ENCODE assay signal across 8 mouse cellular contexts in the genomic region with DNA sequence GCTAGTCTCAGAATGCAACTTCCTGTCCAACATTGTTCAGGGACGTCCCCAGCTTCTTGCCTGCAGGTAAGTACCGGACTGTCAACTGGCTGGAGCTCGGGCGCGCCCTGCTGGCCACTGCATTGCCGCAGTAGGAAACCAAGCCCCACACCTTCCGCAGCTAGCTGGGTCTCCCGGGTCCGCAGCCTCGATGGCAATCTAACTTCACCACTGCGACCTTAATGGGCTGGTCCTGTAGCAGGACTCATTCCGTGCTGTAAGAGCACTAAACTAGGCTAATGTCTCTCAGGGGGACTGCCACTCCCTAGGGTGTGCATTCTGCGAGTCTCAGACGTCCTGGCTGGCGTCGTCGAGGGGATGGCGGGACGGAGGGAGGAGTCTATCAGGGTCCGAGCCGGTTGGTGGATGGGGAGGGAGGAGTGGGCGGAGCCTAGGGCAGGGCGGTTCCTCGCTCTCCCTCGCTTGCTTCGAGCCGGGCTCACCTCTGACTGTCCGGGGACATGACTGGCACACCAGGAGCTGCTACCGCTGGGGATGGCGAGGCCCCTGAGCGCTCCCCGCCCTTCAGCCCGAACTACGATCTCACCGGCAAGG. TPM values are rescaled to one million over a fixed set of nuclear protein-coding genes. Genes with fewer than 3 reads are reported as not detected.
DNase-seq lines count a peak whose midpoint lies in the region; ATAC-seq and TF ChIP-seq lines count a peak whose summit lies in the region.

No protein-coding gene starts in this region.

- peak overlapping the region; percentile 56 for H3K9ac ChIP-seq in ES-E14 (ENCODE audit: insufficient read depth, low read depth, low read length, poor library complexity, severe bottlenecking)

- intact Hi-C loops in heart, postnatal 10 days (cut with DNase I) = loop anchor here (1.0 kb wide), 1 partner anchor 70 kb away; no protein-coding TSS in a partner anchor

- in situ Hi-C loops in ES-E14 (cut with MboI; ENCODE audit: low sequenced_read_pairs in 2 of 2, unreplicated experiment in 2 of 2) = loop anchor here in 1 of 2 experiments (5.0 kb wide), 1 partner anchor 61 kb away; a partner anchor contains a TSS

- H3K27ac ChIP-seq in ES-E14 (ENCODE audit: insufficient read depth, low read depth, low read length, poor library complexity, severe bottlenecking) = no peak overlapping the region

- peaks cover 0 to 6% of the 10 kb centered on the region in 2 experiments; a peak in 1 of 4 replicates for H3K4me1 ChIP-seq in ES-E14 (ENCODE audit: control insufficient read depth in 2 of 2, insufficient read depth in 2 of 2, low read length in 2 of 2, poor library complexity in 1 of 2)

- ATAC-seq in erythroblast, adult 5-6 weeks (replicated peaks; ENCODE audit: low FRiP score, poor library complexity, severe bottlenecking) = peak; percentile 72

- H3K4me3 ChIP-seq in ES-E14 (ENCODE audit: insufficient read depth in 1 of 2, low read depth in 1 of 2, low read length in 2 of 2, poor library complexity in 1 of 2, severe bottlenecking in 1 of 2) = peak overlapping the region; percentile 72 to 81

- H3K36me3 ChIP-seq in ES-E14 (ENCODE audit: control insufficient read depth, insufficient read depth, low read length, poor library complexity, severe bottlenecking) = no peaks in the 10 kb centered on the region

- DNase-seq in ES-E14 (ENCODE audit: low read depth, low spot score) = peak; percentile 91
- peak; percentile 82 for DNase-seq in brain, adult 2 months (ENCODE audit: low read depth, low spot score)
- DNase-seq in heart, postnatal 10 days = peak; percentile 81 to 83
- peak; percentile 83 to 93 for DNase-seq in kidney, postnatal 36 days
- peak; percentile 82 for DNase-seq in lung, postnatal 10 days
- peak; percentile 73 for DNase-seq in ovary, postnatal 36 days (ENCODE audit: low spot score)
- DNase-seq in thymus, postnatal 36 days = peak; percentile 89 to 93

- H3K9me3 ChIP-seq in ES-E14 (ENCODE audit: control insufficient read depth, insufficient read depth, low read depth, low read length) = no peaks in the 10 kb centered on the region

TF ChIP-seq in ES-E14, 5 proteins besides CTCF, POLR2A, EP300 and RAD21:
- TF ChIP-seq MAFK (IDR thresholded peaks at IDR 0.05; ENCODE audit: insufficient read depth, low read depth, low read length) (no peak), CHD2 (IDR thresholded peaks at IDR 0.05; ENCODE audit: low read depth, low read length) (no peak), HCFC1 (IDR thresholded peaks at IDR 0.05; ENCODE audit: borderline replicate concordance, insufficient read depth, low read length) (no peak), ZC3H11A (IDR thresholded peaks at IDR 0.05; ENCODE audit: borderline replicate concordance, low read depth, low read length) (no peak), ZNF384 (IDR thresholded peaks at IDR 0.05; ENCODE audit: low read depth, low read length) (no peak)

RNA-seq across cellular contexts. Expression of a gene that starts 9.3 kb away (rescaled TPM):
- total RNA-seq in ES-E14 (2012; rRNA removed) = 40.3 and 43.9 TPM in 2 replicates
- total RNA-seq in erythroblast, adult 5-6 weeks (2015; ENCODE audit: low replicate concordance) = 22.2 and 22.5 TPM in 2 replicates
- 17.7 and 19.1 TPM in 2 replicates for total RNA-seq in erythroblast, adult 5-6 weeks (2017; ENCODE audit: low replicate concordance)
- total RNA-seq in heart, postnatal 10 days (2021) = 10 to 100 TPM; 11.9 to 17.4 TPM

RNA-seq across cellular contexts. Expression of a gene that starts 20.0 kb away (rescaled TPM):
- 0.40 and 0.42 TPM in 2 replicates for total RNA-seq in ES-E14 (2012; rRNA removed)
- 6.3 and 17.3 TPM in 2 replicates for total RNA-seq in erythroblast, adult 5-6 weeks (2015; ENCODE audit: low replicate concordance)
- total RNA-seq in erythroblast, adult 5-6 weeks (2017; ENCODE audit: low replicate concordance) = 11.3 and 13.7 TPM in 2 replicates
- total RNA-seq in heart, postnatal 10 days (2021) = under 1 TPM; 0.15 to 0.48 TPM

RNA-seq across cellular contexts. Expression of a gene that starts 33.5 kb away (rescaled TPM):
- 14.7 and 17.2 TPM in 2 replicates for total RNA-seq in ES-E14 (2012; rRNA removed)
- 4.6 and 5.2 TPM in 2 replicates for total RNA-seq in erythroblast, adult 5-6 weeks (2015; ENCODE audit: low replicate concordance)
- 0.85 and 1.5 TPM in 2 replicates for total RNA-seq in erythroblast, adult 5-6 weeks (2017; ENCODE audit: low replicate concordance)
- 10 to 100 TPM; 10.9 TPM for total RNA-seq in heart, postnatal 10 days (2021)

RNA-seq across cellular contexts. Expression of a gene that starts 33.9 kb away (rescaled TPM):
- total RNA-seq in ES-E14 (2012; rRNA removed) = 16.9 and 19.3 TPM in 2 replicates
- total RNA-seq in erythroblast, adult 5-6 weeks (2015; ENCODE audit: low replicate concordance) = 3.1 and 8.8 TPM in 2 replicates
- total RNA-seq in erythroblast, adult 5-6 weeks (2017; ENCODE audit: low replicate concordance) = 8.8 and 10.5 TPM in 2 replicates
- total RNA-seq in heart, postnatal 10 days (2021) = 10 to 100 TPM; 14.8 to 19.9 TPM
